8 mouse cellular contexts compared by ENCODE assay signal in genomic region chr8:104171050-104171620, GRCm38 (mm10). TPM values are rescaled to one million over a fixed set of nuclear protein-coding genes. Genes with fewer than 3 reads are reported as not detected.
A peak's percentile ranks its signal among the peaks of the same experiment; 100 is the strongest.
DNase-seq lines count a peak whose midpoint lies in the region; ATAC-seq and TF ChIP-seq lines count a peak whose summit lies in the region.

No protein-coding gene starts in this region.

- TF ChIP-seq EP300 in lung, postnatal 0 days (IDR thresholded peaks at IDR 0.05) = no peak

- H3K9me3 ChIP-seq in lung, postnatal 0 days (ENCODE audit: low read length) = no peaks in the 10 kb centered on the region
- H3K9me3 ChIP-seq in forebrain, embryonic 13.5 days (replicated peaks) = no peaks in the 10 kb centered on the region
- no peaks in the 10 kb centered on the region for H3K9me3 ChIP-seq in limb, embryonic 14.5 days (ENCODE audit: control insufficient read depth, low read length)

- ATAC-seq in lung, postnatal 0 days = no peak; the same call in 1 of the 2 replicates
- no peak; the same call in 1 of the 2 replicates for ATAC-seq in forebrain, embryonic 13.5 days
- ATAC-seq in limb, embryonic 14.5 days (ENCODE audit: low FRiP score, low read depth) = 0 out of 2 replicates have a peak, but pooled peaks have one; percentile 18

- no peak for TF ChIP-seq POLR2A in limb, embryonic 14.5 days (IDR thresholded peaks at IDR 0.05; ENCODE audit: borderline replicate concordance, extremely low read depth, insufficient read depth, insufficient read length)
- TF ChIP-seq POLR2A in small intestine, adult 2 months (IDR thresholded peaks at IDR 0.05; ENCODE audit: low read depth, low read length) = no peak

- peak overlapping the region; percentile 55 for H3K4me3 ChIP-seq in lung, postnatal 0 days (ENCODE audit: low read depth, low read length)
- H3K4me3 ChIP-seq in forebrain, embryonic 13.5 days = peak overlapping the region; percentile 65
- H3K4me3 ChIP-seq in limb, embryonic 14.5 days (replicated peaks; ENCODE audit: low read length) = peak overlapping the region; percentile 65
- H3K4me3 ChIP-seq in small intestine, adult 2 months (ENCODE audit: low read depth, low read length) = peak overlapping the region; percentile 55

- H3K36me3 ChIP-seq in lung, postnatal 0 days (ENCODE audit: insufficient read depth, low read length) = no peaks in the 10 kb centered on the region
- no peaks in the 10 kb centered on the region for H3K36me3 ChIP-seq in forebrain, embryonic 13.5 days (ENCODE audit: poor library complexity, severe bottlenecking)
- H3K36me3 ChIP-seq in limb, embryonic 14.5 days (ENCODE audit: control insufficient read depth, insufficient read depth, low read length) = no peaks in the 10 kb centered on the region
- no peaks in the 10 kb centered on the region for H3K36me3 ChIP-seq in small intestine, adult 2 months (ENCODE audit: control insufficient read depth, insufficient read depth, low read length)

- no peak for DNase-seq in lung, postnatal 0 days (ENCODE audit: low spot score)
- no peak for DNase-seq in lung, postnatal 14 days
- DNase-seq in limb, embryonic 14.5 days (ENCODE audit: low spot score) = no peak
- DNase-seq in spleen, adult 12 weeks (ENCODE audit: low spot score) = no peak
- DNase-seq in spleen, postnatal 36 days (ENCODE audit: low spot score in 2 of 2) = no peak
- DNase-seq in cerebellum, postnatal 4 days (ENCODE audit: low spot score in 2 of 2) = no peak

- 4% methylated on average over 31 of the region's 32 CpGs for WGBS in lung, postnatal 0 days
- 5% methylated on average over 20 of the region's 32 CpGs for WGBS in forebrain, embryonic 13.5 days
- 6% methylated on average over 21 of the region's 32 CpGs for WGBS in limb, embryonic 14.5 days
- 6% methylated on average over 32 of the region's 32 CpGs for WGBS in small intestine, adult 2 months

- H3K27ac ChIP-seq in lung, postnatal 0 days (ENCODE audit: low read length) = no peak overlapping the region
- no peak overlapping the region for H3K27ac ChIP-seq in forebrain, embryonic 13.5 days
- no peak overlapping the region for H3K27ac ChIP-seq in limb, embryonic 14.5 days (replicated peaks; ENCODE audit: low read depth, low read length)
- no peak overlapping the region for H3K27ac ChIP-seq in small intestine, adult 2 months (ENCODE audit: insufficient read depth, low read depth, low read length)

- no peak for TF ChIP-seq CTCF in lung, postnatal 0 days (IDR thresholded peaks at IDR 0.05)
- TF ChIP-seq CTCF in small intestine, adult 2 months (IDR thresholded peaks at IDR 0.05; ENCODE audit: extremely low read depth, insufficient read length, insufficient replicate concordance, low read depth, low read length) = no peak

- no peak overlapping the region; the same call in 1 of the 2 replicates for H3K9ac ChIP-seq in lung, postnatal 0 days (replicated peaks; ENCODE audit: low read depth)
- peak overlapping the region; percentile 77 for H3K9ac ChIP-seq in forebrain, embryonic 13.5 days
- peak overlapping the region; percentile 77 for H3K9ac ChIP-seq in limb, embryonic 14.5 days (ENCODE audit: low read depth, low read length, severe bottlenecking)

- H3K4me2 ChIP-seq in lung, postnatal 0 days (replicated peaks; ENCODE audit: low read depth, low read length) = peak overlapping the region; percentile 97
- peak overlapping the region; percentile 91 for H3K4me2 ChIP-seq in forebrain, embryonic 13.5 days
- peak overlapping the region; percentile 96 for H3K4me2 ChIP-seq in limb, embryonic 14.5 days (replicated peaks; ENCODE audit: low read depth, low read length, severe bottlenecking)

- H3K4me1 ChIP-seq in lung, postnatal 0 days (ENCODE audit: insufficient read depth, low read depth, low read length) = no peaks in the 10 kb centered on the region
- peaks cover 10% of the 10 kb centered on the region for H3K4me1 ChIP-seq in forebrain, embryonic 13.5 days
- no peaks in the 10 kb centered on the region for H3K4me1 ChIP-seq in limb, embryonic 14.5 days (ENCODE audit: control insufficient read depth, insufficient read depth, low read length)
- no peaks in the 10 kb centered on the region for H3K4me1 ChIP-seq in small intestine, adult 2 months (ENCODE audit: control insufficient read depth, insufficient read depth, insufficient read length, low read length)

- H3K27me3 ChIP-seq in lung, postnatal 0 days (replicated peaks; ENCODE audit: insufficient read depth, low read length) = peaks cover 38% of the 10 kb centered on the region
- peaks cover 43% of the 10 kb centered on the region for H3K27me3 ChIP-seq in forebrain, embryonic 13.5 days
- H3K27me3 ChIP-seq in limb, embryonic 14.5 days (ENCODE audit: control insufficient read depth, insufficient read depth, low read length) = peaks cover 50% of the 10 kb centered on the region
- peaks cover 27% of the 10 kb centered on the region for H3K27me3 ChIP-seq in small intestine, adult 2 months (ENCODE audit: control insufficient read depth, insufficient read depth, low read length)

RNA-seq across cellular contexts. Expression of gene Bean1, which starts 0.9 kb away (rescaled TPM):
- polyA plus RNA-seq in lung, postnatal 0 days (2015; fragmentation: Nextera tagmentation; extraction: Ambion mirVana) = 0.14 and 0.47 TPM in 2 replicates
- 0.75 and 0.87 TPM in 2 replicates for polyA plus RNA-seq in forebrain, embryonic 13.5 days (2015; fragmentation: Nextera tagmentation; extraction: Ambion mirVana)
- polyA plus RNA-seq in limb, embryonic 14.5 days (2012; rRNA removed) = 4.5 and 6.5 TPM in 2 replicates
- polyA plus RNA-seq in limb, embryonic 14.5 days (2014; fragmentation: Nextera tagmentation; extraction: Ambion mirVana) = 1.7 and 1.8 TPM in 2 replicates
- polyA plus RNA-seq in small intestine, adult 2 months (2012; rRNA removed) = 3.0 and 7.4 TPM in 2 replicates
